Mouse (Mus musculus): ENCODE data around the gene Fcgr3. TPM values are rescaled to one million over a fixed set of nuclear protein-coding genes. Genes with fewer than 3 reads are reported as not detected.
A peak's percentile ranks its signal among the peaks of the same experiment; 100 is the strongest.
"Not testable (repeated sequence)": the region's sequence is repeated elsewhere in the genome, so short reads cannot be mapped to it uniquely, and the experiment has no call there.

The Fcgr3 gene
- polyA plus RNA-seq, 1 experiment from 2014 or later = 12.7 TPM

GRCm38 (mm10) chr1:171090761-171091160 lies 26.0 kb upstream of the Fcgr3 start:
- no peak for ATAC-seq (ENCODE audit: low read depth)
- WGBS = 59% methylated on average over 2 of the region's 2 CpGs
- no peak overlapping the region for H3K4me3 ChIP-seq (ENCODE audit: low read length)

GRCm38 (mm10) chr1:171089891-171090290 lies 25.2 kb upstream of the Fcgr3 start:
- H3K27ac ChIP-seq (ENCODE audit: low read length) = no peak overlapping the region
- peaks cover 7% of the 10 kb centered on the region for H3K27me3 ChIP-seq (ENCODE audit: control insufficient read depth, insufficient read depth, low read depth, low read length)
- no peak overlapping the region for H3K4me2 ChIP-seq (ENCODE audit: low read depth, low read length)
- H3K4me1 ChIP-seq (replicated peaks; ENCODE audit: control insufficient read depth, insufficient read depth, low read length) = peaks cover 2% of the 10 kb centered on the region; the same call in 1 of the 2 replicates
- no peaks in the 10 kb centered on the region for H3K9me3 ChIP-seq (ENCODE audit: control insufficient read depth, low read length)
- H3K4me3 ChIP-seq (ENCODE audit: low read length) = no peak overlapping the region
- no peaks in the 10 kb centered on the region for H3K36me3 ChIP-seq (ENCODE audit: control insufficient read depth, insufficient read depth, low read length)
- 96% methylated on average over 1 of the region's 1 CpGs for WGBS
- ATAC-seq (ENCODE audit: low read depth) = no peak
- H3K9ac ChIP-seq (ENCODE audit: low read length) = no peak overlapping the region

More at GRCm38 (mm10) chr1:171090761-171091160, 26.0 kb upstream of the Fcgr3 start:
- Histone ChIP-seq H3K9ac (ENCODE audit: low read length) (no peak overlapping the region), H3K9me3 (ENCODE audit: control insufficient read depth, low read length) (no peaks in the 10 kb centered on the region), H3K4me1 (replicated peaks; ENCODE audit: control insufficient read depth, insufficient read depth, low read length) (peaks cover 2% of the 10 kb centered on the region; the same call in 1 of the 2 replicates), H3K27me3 (ENCODE audit: control insufficient read depth, insufficient read depth, low read depth, low read length) (peaks cover 5% of the 10 kb centered on the region), H3K36me3 (ENCODE audit: control insufficient read depth, insufficient read depth, low read length) (no peaks in the 10 kb centered on the region), H3K27ac (ENCODE audit: low read length) (no peak overlapping the region), H3K4me2 (ENCODE audit: low read depth, low read length) (no peak overlapping the region)

GRCm38 (mm10) chr1:171088237-171088869 lies 23.6 kb upstream of the Fcgr3 start:
- WGBS = 4% methylated on average over 10 of the region's 10 CpGs
- H3K9ac ChIP-seq (ENCODE audit: low read length) = not testable (repeated sequence)

GRCm38 (mm10) chr1:171085718-171086117 lies 21.0 kb upstream of the Fcgr3 start:
- Histone ChIP-seq H3K9me3 (ENCODE audit: control insufficient read depth, low read length) (no peaks in the 10 kb centered on the region), H3K4me2 (ENCODE audit: low read depth, low read length) (peak overlapping the region; percentile 79), H3K4me1 (replicated peaks; ENCODE audit: control insufficient read depth, insufficient read depth, low read length) (peaks cover 2% of the 10 kb centered on the region; the same call in 1 of the 2 replicates), H3K36me3 (ENCODE audit: control insufficient read depth, insufficient read depth, low read length) (no peaks in the 10 kb centered on the region), H3K9ac (ENCODE audit: low read length) (peak overlapping the region; percentile 57), H3K27ac (ENCODE audit: low read length) (no peak overlapping the region), H3K27me3 (ENCODE audit: control insufficient read depth, insufficient read depth, low read depth, low read length) (peaks cover 11% of the 10 kb centered on the region), H3K4me3 (ENCODE audit: low read length) (peak overlapping the region; percentile 54)
- no peak for ATAC-seq (ENCODE audit: low read depth)
- WGBS = 0% methylated on average over 26 of the region's 26 CpGs

More at GRCm38 (mm10) chr1:171088237-171088869, 23.6 kb upstream of the Fcgr3 start:
- H3K27me3 ChIP-seq (ENCODE audit: control insufficient read depth, insufficient read depth, low read depth, low read length); H3K36me3 ChIP-seq (ENCODE audit: control insufficient read depth, insufficient read depth, low read length); H3K4me3 ChIP-seq (ENCODE audit: low read length); H3K4me1 ChIP-seq (replicated peaks; ENCODE audit: control insufficient read depth, insufficient read depth, low read length); H3K9me3 ChIP-seq (ENCODE audit: control insufficient read depth, low read length); H3K27ac ChIP-seq (ENCODE audit: low read length): not testable (repeated sequence)
- H3K4me2 ChIP-seq (ENCODE audit: low read depth, low read length) = peak overlapping the region; percentile 5; the same call in 1 of the 2 replicates
- peak; percentile 43; the same call in 1 of the 2 replicates for ATAC-seq (ENCODE audit: low read depth)

GRCm38 (mm10) chr1:171081512-171082231 lies 16.9 kb upstream of the Fcgr3 start:
- peak; percentile 5 for ATAC-seq (ENCODE audit: low read depth)
- 39% methylated on average over 9 of the region's 17 CpGs for WGBS

GRCm38 (mm10) chr1:171079825-171080224 lies 15.1 kb upstream of the Fcgr3 start:
- H3K4me2 ChIP-seq (ENCODE audit: low read depth, low read length); H3K4me1 ChIP-seq (replicated peaks; ENCODE audit: control insufficient read depth, insufficient read depth, low read length); H3K9ac ChIP-seq (ENCODE audit: low read length); H3K36me3 ChIP-seq (ENCODE audit: control insufficient read depth, insufficient read depth, low read length); H3K4me3 ChIP-seq (ENCODE audit: low read length); H3K9me3 ChIP-seq (ENCODE audit: control insufficient read depth, low read length); H3K27ac ChIP-seq (ENCODE audit: low read length): not testable (repeated sequence)
- H3K27me3 ChIP-seq (ENCODE audit: control insufficient read depth, insufficient read depth, low read depth, low read length) = peaks cover 15% of the 10 kb centered on the region
- peak; percentile 59 for ATAC-seq (ENCODE audit: low read depth)
- no CpG with 5 or more reads among the region's 43 CpGs for WGBS

More at GRCm38 (mm10) chr1:171081512-171082231, 16.9 kb upstream of the Fcgr3 start:
- H3K27me3 ChIP-seq (ENCODE audit: control insufficient read depth, insufficient read depth, low read depth, low read length) = peaks cover 22% of the 10 kb centered on the region
- not testable (repeated sequence) for H3K4me3 ChIP-seq (ENCODE audit: low read length); H3K36me3 ChIP-seq (ENCODE audit: control insufficient read depth, insufficient read depth, low read length); H3K9me3 ChIP-seq (ENCODE audit: control insufficient read depth, low read length); H3K4me2 ChIP-seq (ENCODE audit: low read depth, low read length); H3K27ac ChIP-seq (ENCODE audit: low read length); H3K9ac ChIP-seq (ENCODE audit: low read length); H3K4me1 ChIP-seq (replicated peaks; ENCODE audit: control insufficient read depth, insufficient read depth, low read length)

GRCm38 (mm10) chr1:171079345-171079744 lies 14.6 kb upstream of the Fcgr3 start:
- not testable (repeated sequence) for H3K4me1 ChIP-seq (replicated peaks; ENCODE audit: control insufficient read depth, insufficient read depth, low read length); H3K36me3 ChIP-seq (ENCODE audit: control insufficient read depth, insufficient read depth, low read length); H3K9ac ChIP-seq (ENCODE audit: low read length); H3K9me3 ChIP-seq (ENCODE audit: control insufficient read depth, low read length); H3K4me2 ChIP-seq (ENCODE audit: low read depth, low read length); H3K4me3 ChIP-seq (ENCODE audit: low read length); H3K27ac ChIP-seq (ENCODE audit: low read length)
- WGBS = 0% methylated on average over 1 of the region's 35 CpGs
- ATAC-seq (ENCODE audit: low read depth) = peak; percentile 72
- H3K27me3 ChIP-seq (ENCODE audit: control insufficient read depth, insufficient read depth, low read depth, low read length) = peaks cover 16% of the 10 kb centered on the region

GRCm38 (mm10) chr1:171078419-171078818 lies 13.7 kb upstream of the Fcgr3 start:
- Histone ChIP-seq H3K4me2 (ENCODE audit: low read depth, low read length) (peak overlapping the region; percentile 35), H3K4me3 (ENCODE audit: low read length) (peak overlapping the region; percentile 15; the same call in 1 of the 2 replicates), H3K27me3 (ENCODE audit: control insufficient read depth, insufficient read depth, low read depth, low read length) (peaks cover 22% of the 10 kb centered on the region)
- H3K9ac ChIP-seq (ENCODE audit: low read length); H3K27ac ChIP-seq (ENCODE audit: low read length); H3K4me1 ChIP-seq (replicated peaks; ENCODE audit: control insufficient read depth, insufficient read depth, low read length); ATAC-seq (ENCODE audit: low read depth); H3K36me3 ChIP-seq (ENCODE audit: control insufficient read depth, insufficient read depth, low read length); H3K9me3 ChIP-seq (ENCODE audit: control insufficient read depth, low read length): not testable (repeated sequence)
- 20% methylated on average over 11 of the region's 12 CpGs for WGBS

GRCm38 (mm10) chr1:171077955-171078354 lies 13.2 kb upstream of the Fcgr3 start:
- H3K4me2 ChIP-seq (ENCODE audit: low read depth, low read length) = peak overlapping the region; percentile 38
- not testable (repeated sequence) for H3K36me3 ChIP-seq (ENCODE audit: control insufficient read depth, insufficient read depth, low read length); H3K9ac ChIP-seq (ENCODE audit: low read length); H3K9me3 ChIP-seq (ENCODE audit: control insufficient read depth, low read length); H3K4me3 ChIP-seq (ENCODE audit: low read length); H3K4me1 ChIP-seq (replicated peaks; ENCODE audit: control insufficient read depth, insufficient read depth, low read length); H3K27ac ChIP-seq (ENCODE audit: low read length)
- WGBS = under 1% methylated on average over 13 of the region's 27 CpGs
- ATAC-seq (ENCODE audit: low read depth) = peak; percentile 30
- peaks cover 22% of the 10 kb centered on the region for H3K27me3 ChIP-seq (ENCODE audit: control insufficient read depth, insufficient read depth, low read depth, low read length)

All from lung, embryonic 16.5 days (tissue).